Mouse (Mus musculus): ENCODE measurements around the gene Agap1. TPM values are rescaled to one million over a fixed set of nuclear protein-coding genes. Genes with fewer than 3 reads are reported as not detected.

The Agap1 gene
- polyA plus RNA-seq, 1 experiment = 12.1 TPM

DNA sequence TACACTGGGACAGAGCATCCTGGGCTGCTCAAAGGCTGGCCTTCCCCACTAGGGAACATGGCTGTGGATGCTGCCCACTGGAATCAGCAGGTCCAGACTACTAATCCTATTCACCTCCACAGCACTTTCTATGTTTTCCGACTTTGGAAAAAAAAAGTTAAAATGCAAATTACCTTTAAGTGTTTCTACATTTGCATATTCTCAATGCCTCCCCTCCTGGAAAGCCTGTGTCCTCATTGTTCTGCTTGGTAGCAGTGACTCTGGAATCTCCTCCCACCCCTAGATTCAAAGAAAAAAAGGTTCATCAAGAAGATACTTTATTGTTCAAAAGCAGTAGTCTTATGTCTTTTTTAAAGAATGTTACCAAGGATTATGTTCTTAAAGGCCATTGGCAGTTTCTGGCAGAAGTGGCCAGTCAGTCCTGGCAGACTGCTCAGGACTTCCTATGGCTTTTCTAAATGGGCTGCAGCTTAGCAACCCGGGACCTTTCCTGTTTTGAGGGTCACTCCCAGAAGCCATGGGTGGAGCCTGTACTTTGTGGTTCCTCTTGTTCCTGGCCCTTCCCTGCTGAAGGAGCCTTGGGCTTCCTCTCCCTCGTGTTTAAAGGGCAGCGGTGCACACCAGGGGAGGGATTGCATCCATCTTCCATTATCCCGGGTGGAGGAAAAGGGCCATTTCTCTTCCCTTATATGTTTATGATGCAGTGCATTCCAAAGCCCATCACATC lies 421.9 kb downstream of the Agap1 start:
- no peaks in the 10 kb centered on the region for H3K4me1 ChIP-seq (ENCODE audit: control insufficient read depth, insufficient read depth, low read length)
- WGBS = 35% methylated on average over 5 of the region's 5 CpGs
- no peak for TF ChIP-seq POLR2A (IDR thresholded peaks at IDR 0.05; ENCODE audit: borderline replicate concordance, control insufficient read depth, low read depth, low read length)
- no peak for TF ChIP-seq CTCF (IDR thresholded peaks at IDR 0.05; ENCODE audit: control insufficient read depth, insufficient read depth, low read length)
- H3K4me3 ChIP-seq (replicated peaks; ENCODE audit: control insufficient read depth, low read depth, low read length) = no peak overlapping the region
- H3K27ac ChIP-seq (ENCODE audit: control insufficient read depth, insufficient read depth, low read depth, low read length, poor library complexity) = no peak overlapping the region

DNA sequence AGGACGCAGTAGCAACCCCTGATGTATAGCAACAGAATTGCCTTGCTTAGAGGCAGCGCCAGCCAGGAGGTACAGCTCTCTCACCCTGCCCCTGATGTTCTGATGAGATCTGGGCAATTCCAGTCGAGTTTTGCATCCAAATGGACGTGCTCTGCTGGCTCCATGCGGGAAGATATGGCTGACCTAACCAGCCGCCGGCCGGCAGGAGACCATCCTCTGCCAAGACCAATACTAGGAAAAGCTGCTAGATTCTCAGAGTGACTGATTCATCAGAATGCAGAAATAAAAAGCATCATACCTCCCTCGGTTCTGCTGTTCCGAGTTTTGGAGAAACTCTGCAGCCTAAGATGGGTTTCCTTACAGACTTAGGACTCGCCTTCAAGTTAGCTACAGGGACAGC lies 423.9 kb downstream of the Agap1 start:
- TF ChIP-seq CTCF (IDR thresholded peaks at IDR 0.05; ENCODE audit: control insufficient read depth, insufficient read depth, low read length) (no peak), POLR2A (IDR thresholded peaks at IDR 0.05; ENCODE audit: borderline replicate concordance, control insufficient read depth, low read depth, low read length) (no peak)
- Histone ChIP-seq H3K4me3 (replicated peaks; ENCODE audit: control insufficient read depth, low read depth, low read length) (no peak overlapping the region), H3K4me1 (ENCODE audit: control insufficient read depth, insufficient read depth, low read length) (no peaks in the 10 kb centered on the region), H3K27ac (ENCODE audit: control insufficient read depth, insufficient read depth, low read depth, low read length, poor library complexity) (no peak overlapping the region)
- 83% methylated on average over 11 of the region's 11 CpGs for whole genome bisulfite sequencing

DNA sequence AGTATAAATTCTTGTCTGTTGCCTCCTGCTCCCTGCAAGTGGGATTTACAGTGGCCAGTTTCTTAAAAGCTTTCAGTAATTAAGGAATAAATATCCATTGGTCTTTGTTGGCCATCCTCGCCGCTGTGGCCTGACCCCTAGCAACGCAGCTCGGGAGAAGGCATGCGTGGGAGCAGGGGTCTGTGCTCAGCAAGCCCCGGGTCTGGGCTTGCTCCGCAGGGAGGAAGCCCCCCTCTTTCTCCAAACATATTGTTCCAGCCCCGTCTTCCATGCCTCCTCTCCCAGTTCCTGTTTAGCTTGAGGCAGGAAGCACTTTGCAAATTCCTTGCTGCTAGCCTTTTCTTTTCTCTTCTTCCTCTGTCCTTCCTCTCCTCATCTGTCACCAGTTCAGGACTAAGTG lies 425.6 kb downstream of the Agap1 start:
- H3K27ac ChIP-seq (ENCODE audit: control insufficient read depth, insufficient read depth, low read depth, low read length, poor library complexity) = no peak overlapping the region
- 86% methylated on average over 8 of the region's 8 CpGs for WGBS

GRCm38 (mm10) chr1:89880834-89881233 lies 426.2 kb downstream of the Agap1 start:
- H3K4me3 ChIP-seq (replicated peaks; ENCODE audit: control insufficient read depth, low read depth, low read length) = no peak overlapping the region
- H3K4me1 ChIP-seq (ENCODE audit: control insufficient read depth, insufficient read depth, low read length) = no peaks in the 10 kb centered on the region
- TF ChIP-seq CTCF (IDR thresholded peaks at IDR 0.05; ENCODE audit: control insufficient read depth, insufficient read depth, low read length) = no peak
- no peak for TF ChIP-seq POLR2A (IDR thresholded peaks at IDR 0.05; ENCODE audit: borderline replicate concordance, control insufficient read depth, low read depth, low read length)
- no peak overlapping the region for H3K27ac ChIP-seq (ENCODE audit: control insufficient read depth, insufficient read depth, low read depth, low read length, poor library complexity)
- WGBS = 94% methylated on average over 10 of the region's 10 CpGs

More for the DNA sequence above, 425.6 kb downstream of the Agap1 start:
- Histone ChIP-seq H3K4me3 (replicated peaks; ENCODE audit: control insufficient read depth, low read depth, low read length) (no peak overlapping the region), H3K4me1 (ENCODE audit: control insufficient read depth, insufficient read depth, low read length) (no peaks in the 10 kb centered on the region)
- TF ChIP-seq POLR2A (IDR thresholded peaks at IDR 0.05; ENCODE audit: borderline replicate concordance, control insufficient read depth, low read depth, low read length) = no peak
- TF ChIP-seq CTCF (IDR thresholded peaks at IDR 0.05; ENCODE audit: control insufficient read depth, insufficient read depth, low read length) = no peak

DNA sequence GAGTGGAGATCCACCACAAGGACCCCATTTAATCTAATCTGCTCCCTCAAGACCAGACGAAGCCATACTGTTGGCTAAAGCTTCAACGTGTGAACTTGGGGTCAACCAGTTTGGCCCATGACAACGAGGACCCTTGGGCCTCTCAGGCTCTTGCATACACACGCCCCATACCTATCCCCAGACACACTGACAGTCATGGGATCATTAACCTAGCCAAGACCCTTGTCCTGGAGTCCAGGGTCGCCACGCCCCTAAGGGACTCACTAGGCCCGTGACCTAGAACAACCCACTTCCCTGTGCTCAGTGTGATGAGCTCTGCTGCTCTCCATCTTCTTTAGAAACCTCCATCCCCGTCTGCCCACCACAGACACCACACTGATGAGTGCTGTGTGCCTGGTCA lies 429.7 kb downstream of the Agap1 start:
- WGBS = 84% methylated on average over 8 of the region's 8 CpGs
- TF ChIP-seq CTCF (IDR thresholded peaks at IDR 0.05; ENCODE audit: control insufficient read depth, insufficient read depth, low read length) (no peak), POLR2A (IDR thresholded peaks at IDR 0.05; ENCODE audit: borderline replicate concordance, control insufficient read depth, low read depth, low read length) (no peak)
- H3K4me3 ChIP-seq (replicated peaks; ENCODE audit: control insufficient read depth, low read depth, low read length) = no peak overlapping the region
- H3K27ac ChIP-seq (ENCODE audit: control insufficient read depth, insufficient read depth, low read depth, low read length, poor library complexity) = no peak overlapping the region
- H3K4me1 ChIP-seq (ENCODE audit: control insufficient read depth, insufficient read depth, low read length) = no peaks in the 10 kb centered on the region

DNA sequence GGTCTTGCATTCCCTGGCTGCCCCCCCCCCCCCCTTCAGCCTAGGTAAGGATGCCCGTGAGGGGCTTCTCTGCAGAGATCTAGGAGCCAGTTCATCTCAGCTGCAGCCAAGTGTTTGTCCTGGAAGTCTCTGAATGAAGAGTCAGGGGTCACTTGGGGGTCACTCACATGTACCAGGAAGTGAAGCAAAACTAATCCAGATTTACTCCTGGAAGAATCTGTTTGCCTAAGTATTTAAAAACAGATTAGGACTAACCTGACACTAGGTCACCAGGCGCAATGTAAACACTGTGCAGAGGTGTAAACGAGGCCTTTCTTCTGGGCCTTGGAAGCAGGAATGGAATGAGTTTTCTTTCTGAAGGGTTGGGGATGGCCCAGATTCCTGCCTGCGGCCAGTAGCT lies 431.1 kb downstream of the Agap1 start:
- no peak overlapping the region for H3K4me3 ChIP-seq (replicated peaks; ENCODE audit: control insufficient read depth, low read depth, low read length)
- H3K4me1 ChIP-seq (ENCODE audit: control insufficient read depth, insufficient read depth, low read length) = no peaks in the 10 kb centered on the region
- TF ChIP-seq CTCF (IDR thresholded peaks at IDR 0.05; ENCODE audit: control insufficient read depth, insufficient read depth, low read length) (no peak), POLR2A (IDR thresholded peaks at IDR 0.05; ENCODE audit: borderline replicate concordance, control insufficient read depth, low read depth, low read length) (no peak)
- H3K27ac ChIP-seq (ENCODE audit: control insufficient read depth, insufficient read depth, low read depth, low read length, poor library complexity) = no peak overlapping the region
- WGBS = 87% methylated on average over 4 of the region's 4 CpGs

DNA sequence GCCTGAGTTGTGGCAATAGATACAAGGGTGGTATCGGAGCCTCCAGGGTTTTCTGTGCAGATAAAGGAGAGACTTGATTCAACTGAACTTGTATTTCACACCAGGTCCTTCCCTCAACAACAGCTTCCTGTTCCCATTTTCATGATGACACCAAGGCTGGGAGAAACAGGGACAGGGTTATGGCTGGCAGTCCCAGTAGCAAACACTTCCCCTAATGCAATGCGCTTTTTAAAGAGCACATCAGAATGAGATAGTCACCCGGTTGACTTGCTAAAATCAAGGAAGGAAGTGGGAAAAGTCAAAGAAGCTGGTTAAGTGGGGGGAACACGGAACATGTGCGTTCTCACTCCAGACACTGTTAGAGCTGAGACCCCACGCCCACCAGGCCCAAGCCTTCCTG lies 436.8 kb downstream of the Agap1 start:
- TF ChIP-seq POLR2A (IDR thresholded peaks at IDR 0.05; ENCODE audit: borderline replicate concordance, control insufficient read depth, low read depth, low read length) (no peak), CTCF (IDR thresholded peaks at IDR 0.05; ENCODE audit: control insufficient read depth, insufficient read depth, low read length) (no peak)
- WGBS = 24% methylated on average over 6 of the region's 6 CpGs
- Histone ChIP-seq H3K4me3 (replicated peaks; ENCODE audit: control insufficient read depth, low read depth, low read length) (no peak overlapping the region), H3K4me1 (ENCODE audit: control insufficient read depth, insufficient read depth, low read length) (no peaks in the 10 kb centered on the region), H3K27ac (ENCODE audit: control insufficient read depth, insufficient read depth, low read depth, low read length, poor library complexity) (no peak overlapping the region)

DNA sequence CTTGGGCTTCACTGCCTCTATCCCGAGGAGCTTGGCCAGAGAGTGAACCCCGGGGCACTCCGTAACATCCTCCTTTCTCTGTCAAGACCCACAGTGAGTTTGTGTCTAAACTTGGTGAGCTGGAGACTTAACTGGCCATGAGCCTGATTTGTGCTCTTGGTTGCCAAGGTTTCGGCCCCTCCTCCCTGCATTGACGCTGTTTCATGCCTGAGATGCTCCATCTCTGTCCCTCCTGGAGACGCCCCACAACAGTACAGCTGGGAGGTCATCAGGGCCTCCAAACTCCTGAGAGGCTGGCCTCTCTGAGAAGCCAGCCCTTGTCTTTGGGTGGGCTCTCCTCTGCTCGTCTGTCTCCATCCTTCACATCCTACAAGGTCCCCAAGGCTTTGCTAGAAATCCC lies 437.7 kb downstream of the Agap1 start:
- TF ChIP-seq CTCF (IDR thresholded peaks at IDR 0.05; ENCODE audit: control insufficient read depth, insufficient read depth, low read length) (no peak), POLR2A (IDR thresholded peaks at IDR 0.05; ENCODE audit: borderline replicate concordance, control insufficient read depth, low read depth, low read length) (no peak)

DNA sequence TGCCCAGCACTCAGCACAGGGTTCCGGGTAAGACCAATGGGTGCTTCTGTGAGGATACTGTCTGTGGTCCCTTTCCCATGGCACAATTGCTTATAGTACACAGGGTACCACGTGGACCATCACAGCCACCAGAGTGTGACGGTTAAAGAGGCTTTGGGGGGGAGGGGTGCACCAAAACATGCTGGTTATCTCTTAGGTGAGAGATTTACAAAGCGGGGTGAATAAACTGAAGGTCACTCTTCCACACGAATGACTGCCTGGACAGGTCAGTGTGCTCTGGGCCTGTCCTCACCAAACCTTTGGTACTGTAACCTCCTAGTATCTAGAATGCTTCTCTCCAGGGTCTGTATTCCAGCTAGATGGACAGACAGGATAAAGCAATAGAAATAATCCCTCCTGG lies 441.2 kb downstream of the Agap1 start:
- WGBS = 93% methylated on average over 5 of the region's 5 CpGs
- 0 out of 2 replicates have a peak, but pooled peaks cover 1% of the 10 kb centered on the region for H3K4me1 ChIP-seq (ENCODE audit: control insufficient read depth, insufficient read depth, low read length)
- no peak overlapping the region for H3K4me3 ChIP-seq (replicated peaks; ENCODE audit: control insufficient read depth, low read depth, low read length)

More for the DNA sequence above, 437.7 kb downstream of the Agap1 start:
- H3K27ac ChIP-seq (ENCODE audit: control insufficient read depth, insufficient read depth, low read depth, low read length, poor library complexity) = no peak overlapping the region
- WGBS = 87% methylated on average over 7 of the region's 7 CpGs
- H3K4me1 ChIP-seq (ENCODE audit: control insufficient read depth, insufficient read depth, low read length) = no peaks in the 10 kb centered on the region
- no peak overlapping the region for H3K4me3 ChIP-seq (replicated peaks; ENCODE audit: control insufficient read depth, low read depth, low read length)

More for the DNA sequence above, 441.2 kb downstream of the Agap1 start:
- H3K27ac ChIP-seq (ENCODE audit: control insufficient read depth, insufficient read depth, low read depth, low read length, poor library complexity) = no peak overlapping the region
- TF ChIP-seq POLR2A (IDR thresholded peaks at IDR 0.05; ENCODE audit: borderline replicate concordance, control insufficient read depth, low read depth, low read length) = no peak

Measured in bone marrow, adult 2 months (tissue).